Mouse (Mus musculus) C2C12 (cell line): ENCODE data around the gene Gapvd1. TPM values are rescaled to one million over a fixed set of nuclear protein-coding genes. Genes with fewer than 3 reads are reported as not detected.

ENCODE experiments used
- H3K27me3 ChIP-seq: one replicate; pipeline ENCODE4 v1.6.1; 2011; ENCODE audit not compliant: control insufficient read depth, insufficient read depth, insufficient read length
- H3K36me3 ChIP-seq: one replicate; pipeline ENCODE4 v1.6.1; 2011; ENCODE audit not compliant: control insufficient read depth, insufficient read depth
- H3K4me3 ChIP-seq: one replicate; pipeline ENCODE4 v1.5.1; 2011; ENCODE audit warnings: mild to moderate bottlenecking, control low read depth; ENCODE audit not compliant: poor library complexity, insufficient read depth, severe bottlenecking
- H3K79me2 ChIP-seq: one replicate; pipeline ENCODE4 v1.6.1; 2011; ENCODE audit not compliant: control insufficient read depth, insufficient read depth
- H3K79me3 ChIP-seq: one replicate; pipeline ENCODE4 v1.6.1; 2011; ENCODE audit warnings: low read depth, control low read depth
- H3ac ChIP-seq: one replicate; pipeline ENCODE3; 2011; ENCODE audit warnings: low read depth; ENCODE audit not compliant: control insufficient read depth, insufficient read length
- CEBPB ChIP-seq: IDR thresholded peaks from one replicate; pipeline ENCODE4 v1.6.1; 2011; ENCODE audit warnings: low read depth, mild to moderate bottlenecking, control low read depth, moderate library complexity
- CTCF ChIP-seq: IDR thresholded peaks from one replicate; pipeline ENCODE4 v1.5.1; 2011; ENCODE audit not compliant: control insufficient read depth, insufficient read depth, insufficient read length
- FOSL1 ChIP-seq: IDR thresholded peaks from one replicate; pipeline ENCODE4 v1.8.0; 2011; ENCODE audit warnings: mild to moderate bottlenecking, low read length; ENCODE audit not compliant: poor library complexity, insufficient read depth, severe bottlenecking
- MAX ChIP-seq: IDR thresholded peaks from one replicate; pipeline ENCODE4 v1.6.1; 2011; ENCODE audit warnings: mild to moderate bottlenecking, control low read depth
- MYOD1 ChIP-seq: IDR thresholded peaks from one replicate; pipeline ENCODE4 v1.6.1; 2011; ENCODE audit warnings: low read depth; ENCODE audit not compliant: control insufficient read depth, insufficient read length
- MYOG ChIP-seq: IDR thresholded peaks from one replicate; pipeline ENCODE4 v1.6.1; 2011; ENCODE audit not compliant: control insufficient read depth, insufficient read length; ENCODE audit errors: extremely low read depth
- USF1 ChIP-seq: IDR thresholded peaks from one replicate; pipeline ENCODE4 v1.6.1; 2011; ENCODE audit warnings: low read depth, mild to moderate bottlenecking, control low read depth, moderate library complexity
- polyA plus RNA-seq: library from polyadenylated mRNA; unstranded; fragments of >200 nt; fragmentation: generic; extraction: Trizol; gene quantifications from one replicate; pipeline ENCODE4 v1.2.1, GENCODE M21; 2012; ENCODE audit warnings: missing spikeins

The Gapvd1 gene
- polyA plus RNA-seq, 1 experiment, result 23.6 TPM

DNA sequence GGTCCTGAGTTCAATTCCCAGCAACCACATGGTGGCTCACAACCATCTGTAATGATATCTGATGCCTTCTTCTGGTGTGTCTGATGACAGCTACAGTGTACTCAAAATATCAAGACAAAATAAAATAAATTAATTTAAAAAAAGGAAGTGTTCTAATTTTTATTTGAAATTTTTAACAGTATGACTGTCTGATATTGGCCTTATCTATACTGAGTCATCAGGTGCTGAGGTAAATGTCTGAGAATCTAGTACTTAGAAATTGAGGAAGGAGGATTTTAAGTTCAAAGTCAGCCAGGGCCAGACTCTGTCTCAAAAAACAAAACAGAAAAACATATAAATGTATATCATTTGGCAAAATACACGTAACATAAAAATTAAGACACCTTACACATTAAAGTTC, 46.4 kb downstream of the Gapvd1 start:
- TF ChIP-seq CTCF, result no peak
- no peak for TF ChIP-seq MAX
- TF ChIP-seq USF1, result no peak
- no peak for TF ChIP-seq MYOD1
- no peak for TF ChIP-seq MYOG
- TF ChIP-seq FOSL1, result no peak
- no peak for TF ChIP-seq CEBPB
- peaks cover 97% of the 10 kb centered on the region for H3K36me3 ChIP-seq
- H3K27me3 ChIP-seq, result no peaks in the 10 kb centered on the region
- H3K79me3 ChIP-seq, result no peaks in the 10 kb centered on the region
- H3ac ChIP-seq, result no peak overlapping the region
- no peaks in the 10 kb centered on the region for H3K79me2 ChIP-seq
- no peak overlapping the region for H3K4me3 ChIP-seq

DNA sequence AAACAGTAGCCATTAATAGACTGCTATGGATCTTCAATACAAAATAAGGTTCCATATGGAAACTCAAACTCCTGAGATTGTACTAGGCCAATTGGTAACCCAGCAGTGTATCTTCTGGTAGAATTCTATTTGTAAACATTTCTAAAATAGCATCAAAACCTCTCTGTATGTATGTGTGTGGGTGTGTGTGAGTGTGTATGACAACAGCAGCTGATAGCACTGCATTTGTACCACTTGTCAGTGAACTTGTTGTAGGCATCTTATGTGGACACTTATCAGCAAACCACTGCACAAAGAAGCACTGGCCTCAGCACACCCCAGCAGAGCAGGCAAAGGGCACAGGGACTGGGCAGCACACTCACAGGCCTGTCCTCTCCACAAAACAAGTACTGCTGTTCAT, 58.4 kb downstream of the Gapvd1 start:
- no peak overlapping the region for H3K4me3 ChIP-seq
- H3K36me3 ChIP-seq, result peaks cover 58% of the 10 kb centered on the region
- H3K79me3 ChIP-seq, result no peaks in the 10 kb centered on the region
- H3ac ChIP-seq, result no peak overlapping the region
- H3K27me3 ChIP-seq, result no peaks in the 10 kb centered on the region
- H3K79me2 ChIP-seq, result no peaks in the 10 kb centered on the region
- TF ChIP-seq MYOG (no peak), FOSL1 (no peak), CTCF (no peak), USF1 (no peak), CEBPB (no peak), MAX (no peak), MYOD1 (no peak)

DNA sequence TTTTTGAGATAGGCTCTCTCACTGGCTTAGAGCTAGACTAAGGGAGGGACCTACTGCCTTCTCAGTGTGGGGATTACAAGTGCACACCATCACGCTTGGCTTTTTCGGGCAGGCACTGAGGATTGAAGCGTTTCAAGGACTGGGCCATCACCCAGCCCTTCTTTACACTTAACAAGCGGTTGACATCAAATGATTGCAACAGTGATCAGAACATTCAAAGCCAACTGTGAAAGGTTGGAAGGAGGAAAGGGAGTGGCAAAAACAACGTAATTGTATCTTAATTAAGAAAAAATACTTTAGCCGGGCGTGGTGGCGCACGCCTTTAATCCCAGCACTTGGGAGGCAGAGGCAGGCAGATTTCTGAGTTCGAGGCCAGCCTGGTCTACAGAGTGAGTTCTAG, 62.2 kb downstream of the Gapvd1 start:
- H3K79me2 ChIP-seq, result no peaks in the 10 kb centered on the region
- H3ac ChIP-seq, result no peak overlapping the region
- H3K36me3 ChIP-seq, result peaks cover 67% of the 10 kb centered on the region
- TF ChIP-seq FOSL1 (no peak), MYOG (no peak), CTCF (no peak), MYOD1 (no peak), MAX (no peak)
- H3K27me3 ChIP-seq, result no peaks in the 10 kb centered on the region
- no peaks in the 10 kb centered on the region for H3K79me3 ChIP-seq
- H3K4me3 ChIP-seq, result no peak overlapping the region

DNA sequence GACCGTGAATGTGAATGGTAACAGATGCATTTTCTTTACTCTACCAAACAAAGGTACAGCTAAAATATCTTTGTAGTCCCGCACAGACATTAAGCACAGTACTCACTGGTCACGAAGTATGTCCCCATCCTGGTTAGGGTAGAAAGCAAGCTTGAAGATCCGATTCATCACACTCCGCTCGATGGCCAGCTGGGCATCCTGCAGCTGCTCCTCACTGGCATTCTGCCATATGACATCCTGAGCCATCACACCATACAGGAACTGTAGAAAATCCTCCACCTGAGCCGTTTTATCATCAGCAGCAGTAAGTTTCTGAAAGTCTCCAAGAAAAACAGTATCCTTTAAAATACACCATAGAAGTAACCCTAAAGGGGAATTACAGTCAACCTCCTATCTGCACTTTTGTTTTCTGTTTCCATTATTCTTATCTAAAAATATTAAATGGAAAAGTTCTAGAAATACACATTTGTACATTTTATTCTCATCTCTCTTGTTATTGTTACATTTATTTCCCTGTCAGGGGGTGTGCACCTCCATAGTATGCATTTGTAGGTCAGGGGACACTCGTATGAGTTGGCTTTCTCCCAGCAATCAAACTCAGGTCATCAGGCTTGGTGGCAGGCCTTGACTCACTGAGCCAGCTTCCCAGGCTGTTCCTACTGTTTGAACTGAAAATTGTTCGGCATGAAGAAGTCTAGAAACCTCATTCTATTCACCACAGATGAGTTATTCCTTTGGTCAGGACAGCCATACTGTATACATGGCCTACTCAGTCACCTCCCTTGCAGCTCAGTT, 70.8 kb downstream of the Gapvd1 start:
- no peaks in the 10 kb centered on the region for H3K79me2 ChIP-seq
- no peak overlapping the region for H3K4me3 ChIP-seq
- H3K79me3 ChIP-seq, result no peaks in the 10 kb centered on the region
- peaks cover 70% of the 10 kb centered on the region for H3K36me3 ChIP-seq
- no peak for TF ChIP-seq MYOD1
- no peak for TF ChIP-seq CEBPB
- no peak for TF ChIP-seq MAX
- TF ChIP-seq FOSL1, result no peak
- no peak for TF ChIP-seq CTCF
- no peak for TF ChIP-seq USF1
- TF ChIP-seq MYOG, result no peak
- H3ac ChIP-seq, result no peak overlapping the region
- no peaks in the 10 kb centered on the region for H3K27me3 ChIP-seq

DNA sequence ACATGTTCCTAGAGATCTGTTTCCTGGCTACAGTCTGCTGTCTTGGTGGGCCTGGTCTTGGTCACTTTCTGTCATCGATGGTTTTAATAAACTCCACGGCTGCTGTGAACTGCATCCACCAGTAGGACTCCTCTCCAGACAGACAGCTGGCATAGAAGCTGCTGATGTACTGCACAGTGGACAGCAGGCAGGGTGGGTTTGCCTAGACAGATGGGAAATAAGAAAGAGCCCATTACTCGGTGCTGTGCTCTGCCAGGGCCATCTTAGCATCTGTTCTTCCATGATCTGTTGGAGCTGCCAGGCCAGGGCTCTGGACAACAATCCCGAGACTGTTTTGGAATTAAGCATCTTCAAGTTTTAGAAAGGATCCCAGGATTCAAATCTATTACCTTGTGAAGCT, 77.1 kb downstream of the Gapvd1 start:
- Histone ChIP-seq H3K36me3 (peaks cover 58% of the 10 kb centered on the region), H3ac (no peak overlapping the region), H3K27me3 (no peaks in the 10 kb centered on the region), H3K4me3 (no peak overlapping the region), H3K79me2 (no peaks in the 10 kb centered on the region), H3K79me3 (no peaks in the 10 kb centered on the region)
- TF ChIP-seq MAX, result no peak
- TF ChIP-seq CEBPB, result no peak
- no peak for TF ChIP-seq USF1
- no peak for TF ChIP-seq MYOG
- TF ChIP-seq CTCF, result no peak

DNA sequence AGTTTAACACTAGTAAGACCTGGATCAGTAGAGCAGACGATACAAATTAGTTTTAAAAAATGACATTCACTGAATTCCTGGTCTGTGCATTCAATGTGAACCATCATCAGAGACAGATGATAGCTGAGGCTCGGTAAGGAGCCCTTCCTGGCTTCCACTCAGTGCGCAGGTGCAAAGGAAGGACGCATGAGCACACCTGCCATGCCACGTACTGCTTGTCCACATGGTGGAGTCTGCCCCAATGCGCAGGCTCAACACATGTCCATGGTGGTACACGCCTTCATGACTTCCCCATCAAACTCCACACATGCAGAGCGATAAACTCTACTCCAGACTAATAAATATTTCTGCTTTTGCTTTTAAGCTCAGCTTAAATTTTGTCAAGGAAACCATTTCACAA, 78.0 kb downstream of the Gapvd1 start:
- H3K4me3 ChIP-seq, result no peak overlapping the region
- H3K79me2 ChIP-seq, result no peaks in the 10 kb centered on the region
- H3K79me3 ChIP-seq, result no peaks in the 10 kb centered on the region
- H3K27me3 ChIP-seq, result no peaks in the 10 kb centered on the region
- TF ChIP-seq CEBPB (no peak), FOSL1 (no peak), MAX (no peak), MYOD1 (no peak)
- H3ac ChIP-seq, result no peak overlapping the region
- H3K36me3 ChIP-seq, result peaks cover 50% of the 10 kb centered on the region
